Mouse (Mus musculus): ENCODE results near the gene Maip1. TPM values are rescaled to one million over a fixed set of nuclear protein-coding genes. Genes with fewer than 3 reads are reported as not detected.

Gene Maip1
- 10 to 100 TPM in 18 of 26 experiments, 1 to 10 TPM in 8; 5.8 to 20.9 (median 14.5) TPM for total RNA-seq (2018; cell fraction: chromatin; rRNA removed)
- 10 to 100 TPM in 1 of 26 experiments, 1 to 10 TPM in 25; 6.0 to 10.1 (median 8.0) TPM for total RNA-seq (2018; cell fraction: cytosol; rRNA removed)
- total RNA-seq (2018; cell fraction: nucleus; rRNA removed), result 10 to 100 TPM in 14 of 26 experiments, 1 to 10 TPM in 12; 3.6 to 19.7 (median 10.3) TPM
- polyA plus RNA-seq (2018), result 6.5 to 8.8 TPM (median 6.8 TPM) in 3 replicates

DNA sequence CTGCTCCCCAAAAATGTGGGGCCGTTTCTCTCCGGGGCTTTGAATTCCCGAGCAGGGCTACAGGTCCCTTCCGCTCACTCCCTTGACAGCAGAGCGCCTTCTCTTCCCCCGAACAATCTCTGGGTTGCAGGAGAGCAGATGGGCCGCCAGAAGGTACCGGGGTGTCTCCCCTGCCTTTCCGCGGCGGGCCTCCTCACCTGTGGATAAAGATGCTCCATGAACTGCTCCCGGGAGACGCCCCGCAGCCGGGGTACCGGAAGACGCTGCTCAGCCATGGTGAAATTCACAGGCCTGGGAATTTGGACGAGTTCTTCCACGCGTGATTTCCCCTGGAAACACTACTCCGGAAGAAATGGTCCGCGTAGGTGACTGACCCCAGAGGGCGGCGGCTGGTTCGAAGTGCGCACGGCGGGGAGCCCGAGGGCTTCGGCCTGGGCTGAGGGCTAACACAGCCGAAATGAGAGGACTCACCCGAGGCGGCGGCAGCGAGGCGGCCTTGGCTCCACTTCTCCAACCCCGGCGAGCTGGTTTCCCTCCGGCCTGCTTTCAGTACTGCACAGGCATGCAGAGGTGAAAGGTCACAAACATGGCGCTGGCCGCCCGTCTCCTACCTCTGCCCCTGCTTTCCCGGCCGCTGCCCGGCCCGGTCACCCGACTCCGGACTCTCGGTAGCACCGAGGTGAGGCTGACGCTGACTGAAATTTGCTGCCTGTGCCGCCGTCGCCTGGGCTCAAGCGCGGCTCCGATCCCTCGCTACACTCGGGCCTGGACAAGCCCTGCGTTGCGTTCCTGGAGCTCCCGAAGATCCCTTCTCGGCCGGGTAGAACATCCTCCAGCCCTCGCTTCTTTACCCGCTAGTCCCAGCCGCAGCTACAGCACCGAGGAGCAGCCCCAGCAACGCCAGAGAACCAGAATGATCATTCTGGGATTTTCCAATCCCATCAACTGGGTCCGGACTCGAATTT lies at the start of gene Maip1, which contains the start of gene Tyw5:
Gene Maip1 (plus strand): TSS at position 142 of the 965 bp plus-strand sequence.
Gene Tyw5 (minus strand): TSS at position 915 of the 965 bp plus-strand sequence.
- WGBS (ENCODE audit: missing documents), result under 1% methylated on average over 72 of the region's 72 CpGs
- no peaks in the 10 kb centered on the region for H3K36me3 ChIP-seq (ENCODE audit: inconsistent target)
- H3K4me3 ChIP-seq (ENCODE audit: inconsistent target), result peak within 1 kb of the TSS; percentile 99
- H3K27ac ChIP-seq, result peak within 1 kb of the TSS; percentile 71
- H3K79me2 ChIP-seq (ENCODE audit: inconsistent target), result peaks cover 67% of the 10 kb centered on the region

DNA sequence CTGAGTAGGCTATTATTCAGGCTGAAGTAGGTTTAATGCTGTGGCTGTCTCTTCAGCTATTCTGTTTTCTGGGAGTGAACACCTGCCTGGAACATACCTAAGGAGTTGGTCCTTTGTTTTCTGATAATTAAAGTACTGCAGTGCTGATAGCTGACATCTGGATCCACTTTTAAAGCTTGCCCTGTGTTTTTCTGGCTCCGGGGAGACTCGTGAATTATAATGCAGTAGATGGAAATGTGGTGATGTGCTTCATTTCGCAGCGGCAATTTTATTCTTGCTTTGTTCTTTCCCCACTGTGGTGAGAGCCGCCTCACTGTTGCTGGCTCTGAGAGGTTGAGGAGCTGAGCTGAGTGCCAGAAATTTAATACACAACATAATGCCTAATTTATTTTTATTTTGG lies 47.6 kb upstream of the Maip1 start:
- WGBS (ENCODE audit: missing documents), result 97% methylated on average over 5 of the region's 5 CpGs
- H3K36me3 ChIP-seq (ENCODE audit: inconsistent target), result no peaks in the 10 kb centered on the region
- H3K4me3 ChIP-seq (ENCODE audit: inconsistent target), result no peak overlapping the region
- no peaks in the 10 kb centered on the region for H3K79me2 ChIP-seq (ENCODE audit: inconsistent target)
- no peak overlapping the region for H3K27ac ChIP-seq

DNA sequence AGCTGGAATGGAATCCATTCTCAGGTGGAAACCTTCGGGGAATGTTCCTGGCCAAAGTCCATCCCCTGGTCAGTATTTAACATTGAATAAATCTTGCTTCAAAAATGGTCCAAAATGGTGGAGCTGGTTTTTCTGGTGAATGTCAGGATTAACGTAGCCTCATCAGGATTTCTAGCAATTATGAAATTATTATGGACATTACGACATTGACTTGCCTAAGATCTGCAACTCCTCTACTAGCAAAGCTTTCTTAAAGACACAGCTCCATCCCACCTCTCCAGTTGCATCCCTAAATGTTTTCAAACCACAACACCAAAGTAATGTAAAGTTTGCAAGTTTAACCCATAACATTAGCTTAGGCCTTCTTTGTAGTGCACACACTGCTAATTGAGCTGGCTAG lies 38.7 kb upstream of the Maip1 start:
- WGBS (ENCODE audit: missing documents), result 55% methylated on average over 3 of the region's 3 CpGs
- H3K79me2 ChIP-seq (ENCODE audit: inconsistent target), result no peaks in the 10 kb centered on the region
- no peaks in the 10 kb centered on the region for H3K36me3 ChIP-seq (ENCODE audit: inconsistent target)
- no peak overlapping the region for H3K4me3 ChIP-seq (ENCODE audit: inconsistent target)
- no peak overlapping the region for H3K27ac ChIP-seq

DNA sequence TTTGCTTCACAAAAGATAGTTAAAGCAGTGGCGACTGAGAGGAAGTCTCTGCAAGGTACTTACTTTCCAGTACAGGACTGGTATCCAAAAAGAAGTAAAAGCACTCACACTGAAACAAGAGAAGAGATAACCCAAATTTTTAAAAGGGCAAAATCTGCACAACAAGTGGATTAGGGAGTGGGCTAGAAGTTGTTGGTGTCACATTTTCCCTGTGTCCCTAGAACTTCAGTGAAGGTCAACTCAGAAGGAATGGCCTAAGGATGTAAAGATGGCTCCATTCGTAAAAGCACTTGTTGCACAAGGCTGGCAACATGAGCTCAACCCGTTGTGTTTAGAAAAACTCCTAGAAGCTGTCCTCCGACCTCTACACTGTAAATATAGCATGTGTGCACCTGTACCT lies 37.0 kb upstream of the Maip1 start:
- no peak overlapping the region for H3K27ac ChIP-seq
- 91% methylated on average over 4 of the region's 4 CpGs for WGBS (ENCODE audit: missing documents)
- H3K36me3 ChIP-seq (ENCODE audit: inconsistent target), result no peaks in the 10 kb centered on the region
- no peaks in the 10 kb centered on the region for H3K79me2 ChIP-seq (ENCODE audit: inconsistent target)
- H3K4me3 ChIP-seq (ENCODE audit: inconsistent target), result no peak overlapping the region

DNA sequence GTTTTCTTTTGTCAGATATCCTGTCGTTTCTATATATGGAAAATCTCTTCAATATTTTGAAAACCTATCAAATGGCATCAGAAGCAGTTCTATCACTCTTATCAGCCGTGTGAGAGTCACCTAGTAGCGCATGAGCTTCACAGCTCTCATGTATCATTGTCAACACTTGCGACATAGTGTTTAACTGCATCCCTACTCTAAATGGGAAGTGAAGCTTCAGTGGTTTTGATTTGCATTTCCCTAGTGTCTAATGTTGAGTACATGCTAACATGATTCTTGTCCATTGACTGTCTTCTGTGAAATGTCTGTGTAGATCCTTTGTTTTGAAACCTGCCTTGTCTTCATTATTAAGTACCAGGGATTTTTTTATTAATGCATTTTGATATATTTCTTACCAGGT lies 35.7 kb upstream of the Maip1 start:
- no peak overlapping the region for H3K27ac ChIP-seq
- H3K36me3 ChIP-seq (ENCODE audit: inconsistent target), result no peaks in the 10 kb centered on the region
- 24% methylated on average over 4 of the region's 4 CpGs for WGBS (ENCODE audit: missing documents)
- H3K79me2 ChIP-seq (ENCODE audit: inconsistent target), result no peaks in the 10 kb centered on the region
- no peak overlapping the region for H3K4me3 ChIP-seq (ENCODE audit: inconsistent target)

DNA sequence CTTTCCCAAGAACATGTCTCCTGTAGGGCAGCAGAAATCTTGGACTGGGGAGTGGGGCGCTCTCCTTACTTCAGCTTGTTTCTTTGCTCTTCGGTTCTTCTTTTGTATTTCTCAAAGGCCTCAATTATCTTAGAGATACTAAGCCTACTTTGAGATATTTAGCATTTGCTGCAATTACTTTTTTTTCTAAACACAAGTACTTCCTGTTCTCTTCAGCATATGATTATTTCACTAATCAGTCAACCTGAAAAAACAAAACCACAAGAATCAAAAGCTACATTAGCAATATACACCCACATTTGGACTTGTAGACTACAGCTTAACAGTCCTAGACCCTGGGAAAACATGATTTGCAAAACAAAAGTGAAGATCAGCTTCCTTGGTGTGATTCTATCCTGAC lies 30.9 kb upstream of the Maip1 start:
- Histone ChIP-seq H3K27ac (no peak overlapping the region), H3K79me2 (ENCODE audit: inconsistent target) (peaks cover 15% of the 10 kb centered on the region; the same call in 1 of the 2 replicates), H3K36me3 (ENCODE audit: inconsistent target) (no peaks in the 10 kb centered on the region), H3K4me3 (ENCODE audit: inconsistent target) (no peak overlapping the region)
- WGBS (ENCODE audit: missing documents), result 96% methylated on average over 2 of the region's 2 CpGs

DNA sequence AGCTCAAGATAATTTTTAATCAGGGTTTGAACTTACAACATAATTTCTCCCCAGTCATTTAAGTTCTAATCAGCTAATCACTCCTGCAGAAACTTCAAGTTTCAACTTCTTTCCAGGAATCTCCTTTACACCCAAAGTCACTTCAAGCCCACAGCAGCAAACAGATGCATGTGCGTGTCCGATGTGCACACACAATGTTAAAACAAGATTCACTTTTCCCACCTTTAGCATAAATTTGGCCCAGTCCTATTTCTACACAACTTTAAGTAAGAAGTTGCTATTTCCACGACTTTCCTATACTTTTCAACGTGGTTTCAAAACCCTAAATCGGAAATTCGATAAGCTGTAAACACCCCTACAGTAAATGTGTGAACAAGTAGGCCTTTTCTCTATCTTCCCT lies 29.3 kb upstream of the Maip1 start:
- peak overlapping the region; percentile 22; the same call in 1 of the 2 replicates for H3K4me3 ChIP-seq (ENCODE audit: inconsistent target)
- no peak overlapping the region for H3K27ac ChIP-seq
- no peaks in the 10 kb centered on the region for H3K36me3 ChIP-seq (ENCODE audit: inconsistent target)

DNA sequence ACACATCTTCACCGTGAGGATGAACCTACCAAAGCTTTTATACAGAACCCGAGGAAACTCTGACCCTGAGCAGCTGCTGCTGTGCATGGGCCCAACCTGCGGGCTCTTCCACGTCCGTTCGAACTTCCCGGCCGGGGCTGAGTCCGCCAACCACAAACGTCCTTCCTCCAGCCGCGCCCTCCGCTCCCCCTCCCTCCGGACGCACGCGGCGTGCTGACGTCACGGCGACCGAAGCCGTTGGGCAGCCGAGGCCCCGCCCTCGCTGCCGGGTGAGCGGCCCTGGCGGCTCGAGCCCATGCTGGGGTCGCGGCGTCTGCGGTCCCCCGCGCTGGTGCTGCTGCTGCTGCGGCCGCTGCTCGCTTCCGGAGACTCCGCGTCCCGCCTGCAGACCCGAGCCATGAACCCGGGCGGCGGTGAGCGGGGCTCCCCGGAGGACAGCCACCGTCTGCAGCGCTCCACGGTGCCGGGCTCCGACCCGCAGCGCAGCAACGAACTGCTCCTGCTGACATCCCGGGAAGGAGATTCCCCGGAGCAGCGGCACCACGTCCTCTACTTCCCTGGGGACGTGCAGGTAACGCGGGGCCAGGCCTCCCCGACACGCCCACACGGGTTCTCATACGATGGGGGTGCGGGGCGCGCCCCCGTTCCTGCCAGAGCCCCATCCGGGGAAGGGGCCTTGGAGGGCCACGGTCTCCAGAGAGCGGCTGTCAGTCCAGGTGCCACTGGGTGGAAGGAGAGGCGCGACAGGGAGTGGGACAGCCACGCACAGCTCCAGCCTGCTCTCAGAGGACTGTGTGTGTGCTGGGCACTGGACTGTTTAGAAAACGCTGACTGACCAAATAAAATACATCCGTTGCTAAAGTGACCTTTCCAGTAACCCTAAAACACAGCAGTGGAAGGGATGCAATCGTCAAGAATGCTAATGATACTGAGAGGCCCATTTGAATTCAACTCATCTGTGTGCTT lies 28.5 kb upstream of the Maip1 start, which contains the start of gene 1700066M21Rik:
Gene 1700066M21Rik (plus strand): TSS at position 245 of the 966 bp plus-strand sequence.
- H3K4me3 ChIP-seq (ENCODE audit: inconsistent target), result peak within 1 kb of the TSS; percentile 62
- peak within 1 kb of the TSS; percentile 22; the same call in 1 of the 2 replicates for H3K27ac ChIP-seq
- peaks cover 20% of the 10 kb centered on the region; the same call in 1 of the 2 replicates for H3K79me2 ChIP-seq (ENCODE audit: inconsistent target)
- no peaks in the 10 kb centered on the region for H3K36me3 ChIP-seq (ENCODE audit: inconsistent target)
- under 1% methylated on average over 59 of the region's 81 CpGs for WGBS (ENCODE audit: missing documents)

More for the DNA sequence above, 29.3 kb upstream of the Maip1 start:
- H3K79me2 ChIP-seq (ENCODE audit: inconsistent target), result peaks cover 15% of the 10 kb centered on the region; the same call in 1 of the 2 replicates
- 61% methylated on average over 6 of the region's 6 CpGs for whole genome bisulfite sequencing (ENCODE audit: missing documents)

DNA sequence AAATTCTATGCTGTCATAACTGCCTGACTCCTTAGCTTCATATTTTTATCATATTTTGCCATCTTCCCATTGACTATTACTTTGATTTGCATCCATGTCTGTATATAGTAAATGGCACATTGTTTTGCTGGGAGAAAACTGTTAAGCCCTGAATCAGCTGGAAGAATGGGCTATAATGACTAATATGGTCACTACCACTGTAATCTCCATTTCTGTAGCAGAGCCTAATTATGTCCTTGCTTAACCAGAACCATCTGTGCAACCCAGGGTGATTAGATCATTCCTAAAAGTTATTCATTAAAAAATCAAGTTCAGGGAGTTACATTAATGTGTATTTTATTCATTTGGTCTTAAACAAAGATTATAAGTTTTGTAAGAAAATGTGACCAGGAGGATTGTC lies 19.6 kb upstream of the Maip1 start:
- Histone ChIP-seq H3K36me3 (ENCODE audit: inconsistent target) (peaks cover 29% of the 10 kb centered on the region), H3K27ac (no peak overlapping the region), H3K4me3 (ENCODE audit: inconsistent target) (no peak overlapping the region), H3K79me2 (ENCODE audit: inconsistent target) (peaks cover 6% of the 10 kb centered on the region; the same call in 1 of the 2 replicates)

DNA sequence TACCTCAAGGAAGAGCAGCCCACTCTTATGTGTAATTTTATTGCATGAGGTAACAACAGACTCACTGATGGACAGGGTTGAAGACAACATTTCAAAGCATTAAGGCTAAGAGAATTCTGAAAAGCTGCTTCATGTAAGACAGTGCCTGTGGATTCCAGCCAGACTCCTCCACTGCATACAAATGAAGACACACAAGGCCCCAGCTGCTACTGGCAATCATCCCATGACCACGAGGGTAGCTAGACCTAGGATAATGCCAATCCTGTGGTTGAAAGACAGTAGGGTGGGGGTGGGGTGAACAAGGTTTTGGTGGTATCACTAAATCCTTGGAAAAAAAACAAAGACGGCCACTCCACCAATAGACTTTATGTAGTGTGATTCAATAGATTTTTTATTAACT lies 18.3 kb upstream of the Maip1 start:
- 63% methylated on average over 2 of the region's 2 CpGs for WGBS (ENCODE audit: missing documents)
- no peaks in the 10 kb centered on the region for H3K79me2 ChIP-seq (ENCODE audit: inconsistent target)
- H3K4me3 ChIP-seq (ENCODE audit: inconsistent target), result no peak overlapping the region
- no peak overlapping the region for H3K27ac ChIP-seq
- H3K36me3 ChIP-seq (ENCODE audit: inconsistent target), result peaks cover 29% of the 10 kb centered on the region

DNA sequence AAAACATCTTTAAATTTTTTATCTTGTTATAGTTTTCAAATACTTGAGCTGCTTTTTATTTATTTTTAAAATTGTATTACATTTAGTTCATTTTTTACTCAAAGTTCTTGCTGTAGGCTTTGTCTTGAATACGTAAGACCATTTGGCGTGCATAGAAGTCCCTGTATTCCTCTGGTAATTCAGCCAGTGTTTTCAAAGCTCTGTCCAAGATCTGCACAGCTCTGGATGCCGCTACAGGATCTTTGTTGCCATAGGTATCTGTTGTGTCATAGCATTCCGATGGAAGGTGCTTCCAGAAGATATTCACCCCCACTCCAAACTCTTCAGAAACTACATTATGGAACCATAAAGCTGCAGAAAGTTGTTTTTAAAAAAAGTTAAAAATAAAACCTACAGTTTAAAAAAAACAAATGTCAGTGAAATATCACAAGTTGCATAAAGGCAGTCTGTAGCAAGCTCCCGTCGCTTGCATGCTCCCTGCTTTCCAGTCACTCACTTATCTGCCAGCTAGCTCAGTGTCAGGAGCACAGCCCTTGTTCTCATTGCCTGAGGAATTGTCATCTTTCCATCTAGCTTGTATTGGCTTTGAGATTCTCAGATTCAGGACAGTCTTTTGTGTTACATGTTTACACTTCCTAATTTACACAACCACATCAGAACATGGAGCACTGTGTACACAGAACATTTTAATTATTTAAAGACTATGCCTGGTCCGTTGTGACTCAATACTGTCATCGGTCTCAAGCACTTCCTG lies 17.5 kb upstream of the Maip1 start:
- H3K27ac ChIP-seq, result no peak overlapping the region
- no peak overlapping the region for H3K4me3 ChIP-seq (ENCODE audit: inconsistent target)
- no peaks in the 10 kb centered on the region for H3K79me2 ChIP-seq (ENCODE audit: inconsistent target)
- H3K36me3 ChIP-seq (ENCODE audit: inconsistent target), result peaks cover 29% of the 10 kb centered on the region
- 90% methylated on average over 8 of the region's 8 CpGs for WGBS (ENCODE audit: missing documents)

DNA sequence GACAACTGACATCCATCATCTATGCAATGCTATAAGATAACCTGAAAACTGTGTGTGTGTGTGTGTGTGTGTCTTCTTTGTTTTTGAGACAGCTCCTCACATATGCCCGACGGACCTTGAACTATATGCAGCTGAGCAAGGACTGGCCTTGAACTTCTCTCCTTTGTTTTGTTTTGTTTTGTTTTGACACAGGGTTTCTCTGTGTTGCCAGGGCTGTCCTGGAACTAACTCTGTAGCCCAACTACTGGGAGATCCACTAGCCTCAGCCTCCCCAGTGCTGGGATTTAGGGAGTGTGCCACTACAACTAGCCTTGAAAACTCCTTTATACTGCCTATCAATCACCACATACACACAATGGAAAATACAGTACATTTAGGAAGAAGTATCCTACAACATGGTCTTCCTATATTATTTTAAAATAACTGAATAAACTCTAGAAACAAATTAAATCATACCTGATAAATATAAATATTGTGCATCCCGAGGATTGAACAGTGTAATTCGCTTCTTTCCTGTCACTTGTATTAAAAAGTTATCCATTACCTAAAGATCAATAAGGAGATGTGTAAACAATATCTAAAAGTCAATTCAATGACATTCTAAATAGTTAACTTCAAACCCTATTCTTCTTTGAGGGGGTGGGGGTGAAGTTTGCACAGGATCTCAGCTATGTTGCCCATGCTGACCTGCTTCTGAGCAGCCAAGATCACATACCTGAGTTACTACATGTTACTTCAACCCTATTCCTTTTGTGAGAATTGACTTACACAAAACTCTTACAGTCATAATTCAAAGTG lies 14.9 kb upstream of the Maip1 start:
- no peaks in the 10 kb centered on the region for H3K79me2 ChIP-seq (ENCODE audit: inconsistent target)
- WGBS (ENCODE audit: missing documents), result 93% methylated on average over 4 of the region's 4 CpGs
- peaks cover 36% of the 10 kb centered on the region for H3K36me3 ChIP-seq (ENCODE audit: inconsistent target)
- H3K27ac ChIP-seq, result no peak overlapping the region
- no peak overlapping the region for H3K4me3 ChIP-seq (ENCODE audit: inconsistent target)

DNA sequence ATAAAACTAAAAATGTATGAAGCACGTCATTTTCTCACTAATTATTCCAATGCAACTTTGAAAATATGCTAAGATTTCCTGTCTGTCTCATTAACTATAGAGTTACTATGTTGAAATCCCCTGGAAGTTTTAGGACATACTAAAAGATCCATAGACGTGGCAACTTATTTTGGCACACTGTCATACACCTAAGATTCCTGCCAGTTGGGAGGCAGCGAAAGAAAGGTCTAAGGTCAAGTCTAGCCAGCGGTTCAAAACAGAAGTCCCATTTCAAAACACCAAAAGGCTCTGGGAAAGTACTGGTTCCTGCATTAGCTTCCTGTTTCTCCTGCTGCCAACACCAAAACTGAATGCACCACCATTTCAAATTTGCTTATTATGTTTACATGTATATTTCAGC lies 13.7 kb upstream of the Maip1 start:
- Histone ChIP-seq H3K36me3 (ENCODE audit: inconsistent target) (peaks cover 39% of the 10 kb centered on the region), H3K27ac (no peak overlapping the region), H3K4me3 (ENCODE audit: inconsistent target) (no peak overlapping the region), H3K79me2 (ENCODE audit: inconsistent target) (no peaks in the 10 kb centered on the region)
- WGBS (ENCODE audit: missing documents), result 81% methylated on average over 4 of the region's 4 CpGs
